Mouse (Mus musculus) limb, embryonic 11.5 days (tissue): ENCODE results near the gene Atp8a2. TPM values are rescaled to one million over a fixed set of nuclear protein-coding genes. Genes with fewer than 3 reads are reported as not detected.

ENCODE experiments used
- ATAC-seq: fragments of 200-750 bp; cut with Nextera tagmentation; 2 replicates; pipeline ENCODE4 v1.8.0; 2017; ENCODE audit warnings: low read depth; ENCODE audit not compliant: insufficient number of reproducible peaks, low FRiP score, low TSS enrichment
- DNase-seq: peaks from one replicate; pipeline ENCODE4 v3.0.0-alpha.2; 2015; ENCODE audit warnings: low spot score
- H3K27ac ChIP-seq: fragments of 300-500 bp; sonication (generic); replicated peaks from 2 replicates; pipeline ENCODE4 v1.5.1; 2014; ENCODE audit warnings: low read depth, mild to moderate bottlenecking, low read length
- H3K27me3 ChIP-seq: fragments of 300-500 bp; sonication (generic); 2 replicates; pipeline ENCODE4 v1.6.1; 2014; ENCODE audit warnings: mild to moderate bottlenecking, low read length, mixed read lengths; ENCODE audit not compliant: control insufficient read depth, insufficient read depth
- H3K36me3 ChIP-seq: fragments of 300-500 bp; sonication (generic); 2 replicates; pipeline ENCODE4 v1.6.1; 2014; ENCODE audit warnings: mild to moderate bottlenecking, low read length, moderate library complexity, mixed read lengths; ENCODE audit not compliant: control insufficient read depth, insufficient read depth
- H3K4me1 ChIP-seq: fragments of 300-500 bp; sonication (generic); 2 replicates; pipeline ENCODE4 v1.6.1; 2014; ENCODE audit warnings: low read length, mixed read lengths; ENCODE audit not compliant: control insufficient read depth, insufficient read depth
- H3K4me2 ChIP-seq: fragments of 300-500 bp; sonication (generic); 2 replicates; pipeline ENCODE4 v1.6.1; 2014; ENCODE audit warnings: low read depth, mild to moderate bottlenecking, moderate library complexity; ENCODE audit not compliant: severe bottlenecking
- H3K4me3 ChIP-seq: fragments of 300-500 bp; sonication (generic); 2 replicates; pipeline ENCODE4 v1.5.1; 2014; ENCODE audit warnings: low read depth, low read length
- H3K9ac ChIP-seq: fragments of 300-500 bp; sonication (generic); 2 replicates; pipeline ENCODE4 v1.6.1; 2014; ENCODE audit warnings: mild to moderate bottlenecking, low read length
- H3K9me3 ChIP-seq: fragments of 300-500 bp; sonication (generic); 2 replicates; pipeline ENCODE4 v1.6.1; 2016; ENCODE audit warnings: low read length; ENCODE audit not compliant: control insufficient read depth
- WGBS: fragments of 180-500 bp; shearing (Covaris S2); extraction: QIAGEN DNeasy Blood & Tissue Kit; methylation state at CpG from one replicate; pipeline ENCODE4 v1.1.7; 2014; 5-methylcytosine and 5-hydroxymethylcytosine counted together
- polyA plus RNA-seq: library from polyadenylated mRNA; unstranded; fragments of >200 nt; fragmentation: Nextera tagmentation; extraction: Ambion mirVana; gene quantifications from 2 replicates; pipeline ENCODE4 v1.2.1, GENCODE M21; 2014

Gene Atp8a2
- polyA plus RNA-seq, 1 experiment from 2014 or later, result 2.7 TPM

- Histone ChIP-seq H3K27me3 (no peaks in the 10 kb centered on the region), H3K9me3 (no peaks in the 10 kb centered on the region), H3K4me2 (no peak overlapping the region), H3K27ac (no peak overlapping the region), H3K36me3 (no peaks in the 10 kb centered on the region), H3K9ac (no peak overlapping the region), H3K4me1 (no peaks in the 10 kb centered on the region), H3K4me3 (no peak overlapping the region)
- DNase-seq, result no peak
- no peak for ATAC-seq
- 73% methylated on average over 6 of the region's 6 CpGs for WGBS
Measured at GRCm38 (mm10) chr14:60137812-60138211, 59.2 kb downstream of the Atp8a2 start.

GRCm38 (mm10) chr14:60135801-60136200, 61.2 kb downstream of the Atp8a2 start:
- 83% methylated on average over 4 of the region's 4 CpGs for WGBS
- Histone ChIP-seq H3K4me2 (no peak overlapping the region), H3K27me3 (no peaks in the 10 kb centered on the region), H3K9ac (no peak overlapping the region), H3K27ac (no peak overlapping the region), H3K4me1 (no peaks in the 10 kb centered on the region), H3K4me3 (no peak overlapping the region), H3K36me3 (no peaks in the 10 kb centered on the region), H3K9me3 (no peaks in the 10 kb centered on the region)
- ATAC-seq, result no peak
- no peak for DNase-seq

- H3K36me3 ChIP-seq, result no peaks in the 10 kb centered on the region
- H3K27me3 ChIP-seq, result no peaks in the 10 kb centered on the region
- no peak for DNase-seq
- H3K9me3 ChIP-seq, result no peaks in the 10 kb centered on the region
- H3K4me2 ChIP-seq, result no peak overlapping the region
- no peak overlapping the region for H3K27ac ChIP-seq
- no peak overlapping the region for H3K9ac ChIP-seq
- H3K4me3 ChIP-seq, result no peak overlapping the region
- 79% methylated on average over 9 of the region's 9 CpGs for WGBS
- H3K4me1 ChIP-seq, result no peaks in the 10 kb centered on the region
- ATAC-seq, result no peak
Measured at GRCm38 (mm10) chr14:60134720-60135119, 62.3 kb downstream of the Atp8a2 start.

GRCm38 (mm10) chr14:60131196-60131876, 65.6 kb downstream of the Atp8a2 start:
- Histone ChIP-seq H3K27ac (no peak overlapping the region), H3K36me3 (no peaks in the 10 kb centered on the region), H3K4me3 (no peak overlapping the region), H3K9me3 (no peaks in the 10 kb centered on the region), H3K4me2 (no peak overlapping the region), H3K4me1 (no peaks in the 10 kb centered on the region), H3K9ac (no peak overlapping the region), H3K27me3 (no peaks in the 10 kb centered on the region)
- DNase-seq (no peak), ATAC-seq (no peak)
- 89% methylated on average over 9 of the region's 9 CpGs for WGBS

GRCm38 (mm10) chr14:60129564-60129963, 67.4 kb downstream of the Atp8a2 start:
- no peaks in the 10 kb centered on the region for H3K27me3 ChIP-seq
- H3K36me3 ChIP-seq, result no peaks in the 10 kb centered on the region
- H3K4me2 ChIP-seq, result no peak overlapping the region
- no peak overlapping the region for H3K27ac ChIP-seq
- H3K4me3 ChIP-seq, result no peak overlapping the region
- no peaks in the 10 kb centered on the region for H3K9me3 ChIP-seq
- DNase-seq, result no peak
- 93% methylated on average over 5 of the region's 5 CpGs for WGBS
- ATAC-seq, result no peak
- no peaks in the 10 kb centered on the region for H3K4me1 ChIP-seq
- H3K9ac ChIP-seq, result no peak overlapping the region

GRCm38 (mm10) chr14:60125202-60125601, 71.8 kb downstream of the Atp8a2 start:
- no peaks in the 10 kb centered on the region for H3K9me3 ChIP-seq
- H3K4me2 ChIP-seq, result no peak overlapping the region
- no peaks in the 10 kb centered on the region for H3K27me3 ChIP-seq
- DNase-seq, result no peak
- no peak overlapping the region for H3K4me3 ChIP-seq
- no peak for ATAC-seq
- H3K36me3 ChIP-seq, result no peaks in the 10 kb centered on the region
- no peaks in the 10 kb centered on the region for H3K4me1 ChIP-seq
- 90% methylated on average over 9 of the region's 9 CpGs for WGBS
- H3K27ac ChIP-seq, result no peak overlapping the region
- no peak overlapping the region for H3K9ac ChIP-seq

- H3K4me1 ChIP-seq, result no peaks in the 10 kb centered on the region
- DNase-seq (no peak), ATAC-seq (no peak)
- no peaks in the 10 kb centered on the region for H3K9me3 ChIP-seq
- H3K36me3 ChIP-seq, result no peaks in the 10 kb centered on the region
- no peak overlapping the region for H3K27ac ChIP-seq
- no peak overlapping the region for H3K9ac ChIP-seq
- H3K4me2 ChIP-seq, result no peak overlapping the region
- 60% methylated on average over 10 of the region's 10 CpGs for WGBS
- H3K4me3 ChIP-seq, result no peak overlapping the region
- H3K27me3 ChIP-seq, result no peaks in the 10 kb centered on the region
Measured at GRCm38 (mm10) chr14:60121572-60121971, 75.4 kb downstream of the Atp8a2 start.

GRCm38 (mm10) chr14:60117792-60118585, 79.0 kb downstream of the Atp8a2 start:
- no peak for ATAC-seq
- DNase-seq, result no peak
- Histone ChIP-seq H3K27me3 (no peaks in the 10 kb centered on the region), H3K4me1 (no peaks in the 10 kb centered on the region), H3K27ac (no peak overlapping the region), H3K36me3 (no peaks in the 10 kb centered on the region), H3K9ac (no peak overlapping the region), H3K4me2 (no peak overlapping the region), H3K4me3 (no peak overlapping the region), H3K9me3 (no peaks in the 10 kb centered on the region)
- 82% methylated on average over 9 of the region's 9 CpGs for WGBS
